Mouse (Mus musculus) lung, postnatal 0 days (tissue): ENCODE measurements around the gene Luzp2. TPM values are rescaled to one million over a fixed set of nuclear protein-coding genes. Genes with fewer than 3 reads are reported as not detected.

Experiments used
- ATAC-seq: fragments of 200-750 bp; cut with Nextera tagmentation; 2 replicates; pipeline ENCODE4 v1.8.0; 2017; ENCODE audit warnings: moderate library complexity
- DNase-seq: peaks from one replicate; pipeline ENCODE4 v3.0.0-alpha.2; 2016; ENCODE audit warnings: low spot score
- H3K27ac ChIP-seq: fragments of 300-500 bp; sonication (generic); 2 replicates; pipeline ENCODE4 v1.5.1; 2014; ENCODE audit warnings: antibody characterized with exemption, mild to moderate bottlenecking, low read length, mixed read lengths
- H3K27me3 ChIP-seq: fragments of 300-500 bp; sonication (generic); replicated peaks from 2 replicates; pipeline ENCODE4 v1.6.1; 2014; ENCODE audit warnings: low read length, mixed read lengths; ENCODE audit not compliant: insufficient read depth
- H3K36me3 ChIP-seq: fragments of 300-500 bp; sonication (generic); 2 replicates; pipeline ENCODE4 v1.6.1; 2014; ENCODE audit warnings: low read length, mixed read lengths; ENCODE audit not compliant: insufficient read depth
- H3K4me1 ChIP-seq: fragments of 300-500 bp; sonication (generic); 2 replicates; pipeline ENCODE4 v1.6.1; 2014; ENCODE audit warnings: antibody characterized with exemption, low read depth, low read length, mixed read lengths; ENCODE audit not compliant: insufficient read depth
- H3K4me2 ChIP-seq: fragments of 300-500 bp; sonication (generic); replicated peaks from 2 replicates; pipeline ENCODE4 v1.6.1; 2014; ENCODE audit warnings: low read depth, mild to moderate bottlenecking, low read length, moderate library complexity, mixed read lengths
- H3K4me3 ChIP-seq: fragments of 300-500 bp; sonication (generic); 2 replicates; pipeline ENCODE4 v1.5.1; 2014; ENCODE audit warnings: low read depth, low read length
- H3K9ac ChIP-seq: fragments of 300-500 bp; sonication (generic); replicated peaks from 2 replicates; pipeline ENCODE4 v1.6.1; 2014; ENCODE audit warnings: low read depth, mild to moderate bottlenecking
- H3K9me3 ChIP-seq: fragments of 300-500 bp; sonication (generic); 2 replicates; pipeline ENCODE4 v1.6.1; 2016; ENCODE audit warnings: low read length, mixed read lengths
- CTCF ChIP-seq: IDR thresholded peaks from 2 replicates; pipeline ENCODE4 v1.5.1; 2016; ENCODE audit warnings: antibody characterized with exemption, mild to moderate bottlenecking
- EP300 ChIP-seq: IDR thresholded peaks from 2 replicates; pipeline ENCODE4 v1.6.1; 2016; ENCODE audit warnings: antibody characterized with exemption, mild to moderate bottlenecking, control low read depth
- WGBS: fragments of 180-500 bp; shearing (Covaris S2); extraction: QIAGEN DNeasy Blood & Tissue Kit; methylation state at CpG from one replicate; pipeline ENCODE4 v1.1.7; 2014; 5-methylcytosine and 5-hydroxymethylcytosine counted together
- polyA plus RNA-seq: library from polyadenylated mRNA; unstranded; fragments of >200 nt; fragmentation: Nextera tagmentation; extraction: Ambion mirVana; gene quantifications from 2 replicates; pipeline ENCODE4 v1.2.1, GENCODE M21; 2015

Gene Luzp2
- polyA plus RNA-seq, 1 experiment from 2014 or later: 0.02 TPM

- Histone ChIP-seq H3K36me3 (no peaks in the 10 kb centered on the region), H3K4me1 (no peaks in the 10 kb centered on the region), H3K4me3 (no peak overlapping the region), H3K27me3 (no peaks in the 10 kb centered on the region), H3K9me3 (no peaks in the 10 kb centered on the region), H3K27ac (no peak overlapping the region), H3K9ac (no peak overlapping the region), H3K4me2 (no peak overlapping the region)
- 75% methylated on average over 2 of the region's 2 CpGs for WGBS
- TF ChIP-seq CTCF: no peak
- no peak for TF ChIP-seq EP300
- ATAC-seq: no peak
- no peak for DNase-seq
Observed at GRCm38 (mm10) chr7:55189496-55189895, 354.2 kb downstream of the Luzp2 start.

GRCm38 (mm10) chr7:55190655-55191054, 355.4 kb downstream of the Luzp2 start:
- Histone ChIP-seq H3K4me1 (no peaks in the 10 kb centered on the region), H3K9ac (no peak overlapping the region), H3K36me3 (no peaks in the 10 kb centered on the region), H3K4me3 (no peak overlapping the region), H3K9me3 (no peaks in the 10 kb centered on the region), H3K27me3 (no peaks in the 10 kb centered on the region), H3K27ac (no peak overlapping the region), H3K4me2 (no peak overlapping the region)
- no peak for ATAC-seq
- WGBS: 64% methylated on average over 3 of the region's 3 CpGs
- DNase-seq: no peak
- TF ChIP-seq CTCF (no peak), EP300 (no peak)

GRCm38 (mm10) chr7:55198806-55199205, 363.5 kb downstream of the Luzp2 start:
- H3K4me3 ChIP-seq: no peak overlapping the region
- WGBS: 79% methylated on average over 2 of the region's 2 CpGs
- no peaks in the 10 kb centered on the region for H3K36me3 ChIP-seq
- H3K27ac ChIP-seq: no peak overlapping the region
- TF ChIP-seq CTCF (no peak), EP300 (no peak)
- DNase-seq (no peak), ATAC-seq (no peak)
- H3K4me1 ChIP-seq: no peaks in the 10 kb centered on the region
- no peak overlapping the region for H3K4me2 ChIP-seq
- H3K9ac ChIP-seq: no peak overlapping the region
- no peaks in the 10 kb centered on the region for H3K27me3 ChIP-seq
- no peaks in the 10 kb centered on the region for H3K9me3 ChIP-seq

DNA sequence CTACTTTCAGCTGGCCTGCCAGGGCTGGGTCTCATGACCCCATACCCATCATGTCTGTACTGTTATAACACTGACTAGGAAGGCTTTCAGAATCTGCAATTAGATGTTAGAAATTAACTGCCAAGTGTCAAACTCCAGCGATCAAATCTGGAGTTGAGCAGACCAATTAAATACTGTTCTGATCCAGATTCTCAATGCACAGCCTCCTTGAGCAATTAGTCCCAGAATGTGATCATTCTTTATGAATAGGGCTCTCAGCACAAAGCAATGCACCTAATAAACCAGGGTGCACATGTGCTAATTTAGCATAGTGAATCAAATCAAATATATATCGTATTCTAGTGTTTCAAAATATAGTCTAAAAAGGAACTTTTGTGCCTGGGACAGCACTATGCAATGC, 387.7 kb downstream of the Luzp2 start:
- H3K36me3 ChIP-seq: no peaks in the 10 kb centered on the region
- H3K9ac ChIP-seq: no peak overlapping the region
- no peaks in the 10 kb centered on the region for H3K9me3 ChIP-seq
- no peak overlapping the region for H3K27ac ChIP-seq
- no peaks in the 10 kb centered on the region for H3K4me1 ChIP-seq
- 79% methylated on average over 2 of the region's 2 CpGs for WGBS
- TF ChIP-seq CTCF: no peak
- TF ChIP-seq EP300: no peak
- H3K4me3 ChIP-seq: no peak overlapping the region
- no peak for DNase-seq
- ATAC-seq: no peak
- no peaks in the 10 kb centered on the region for H3K27me3 ChIP-seq
- H3K4me2 ChIP-seq: no peak overlapping the region

DNA sequence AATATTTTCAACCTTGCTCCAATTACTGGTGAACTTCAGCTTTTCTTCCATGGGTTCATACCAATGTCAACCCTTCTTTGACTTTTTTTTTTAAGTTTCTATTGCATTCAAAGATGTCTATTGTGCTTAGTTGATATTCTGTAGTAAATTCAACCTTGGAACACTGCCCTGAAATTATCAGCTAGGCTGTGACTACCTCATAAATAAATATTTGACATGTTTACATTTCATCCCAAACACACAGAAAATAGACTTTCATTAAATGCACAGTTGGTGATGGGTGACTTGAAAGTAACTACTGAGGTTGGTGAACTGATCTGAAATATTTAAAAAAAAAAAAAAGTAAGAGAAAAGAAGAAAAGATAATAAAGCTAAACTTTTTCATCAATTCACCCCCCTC, 394.1 kb downstream of the Luzp2 start:
- no peak overlapping the region for H3K4me3 ChIP-seq
- no peaks in the 10 kb centered on the region for H3K4me1 ChIP-seq
- H3K36me3 ChIP-seq: no peaks in the 10 kb centered on the region
- H3K9ac ChIP-seq: no peak overlapping the region
- TF ChIP-seq CTCF (no peak), EP300 (no peak)
- no peak for ATAC-seq
- H3K9me3 ChIP-seq: no peaks in the 10 kb centered on the region
- no peaks in the 10 kb centered on the region for H3K27me3 ChIP-seq
- H3K4me2 ChIP-seq: no peak overlapping the region
- no peak overlapping the region for H3K27ac ChIP-seq
- no peak for DNase-seq
